Mouse (Mus musculus): Measurements from ENCODE around the gene Plekha5.

GRCm38 (mm10) chr6:140411996-140412395 is 11.9 kb upstream of the Plekha5 start:
- no peak for TF ChIP-seq CTCF (IDR thresholded peaks at IDR 0.05; ENCODE audit: low read depth, low read length)
- TF ChIP-seq POLR2A (IDR thresholded peaks at IDR 0.05; ENCODE audit: extremely low read depth, insufficient read depth, low read length): no peak

All from liver, adult 2 months (tissue).